Mouse (Mus musculus): ENCODE measurements around the gene Fam169b. TPM values are rescaled to one million over a fixed set of nuclear protein-coding genes. Genes with fewer than 3 reads are reported as not detected.
"Not testable (repeated sequence)": the region's sequence is repeated elsewhere in the genome, so short reads cannot be mapped to it uniquely, and the experiment has no call there.

Gene Fam169b
- polyA plus RNA-seq, 1 experiment from 2014 or later = 0.12 TPM

DNA sequence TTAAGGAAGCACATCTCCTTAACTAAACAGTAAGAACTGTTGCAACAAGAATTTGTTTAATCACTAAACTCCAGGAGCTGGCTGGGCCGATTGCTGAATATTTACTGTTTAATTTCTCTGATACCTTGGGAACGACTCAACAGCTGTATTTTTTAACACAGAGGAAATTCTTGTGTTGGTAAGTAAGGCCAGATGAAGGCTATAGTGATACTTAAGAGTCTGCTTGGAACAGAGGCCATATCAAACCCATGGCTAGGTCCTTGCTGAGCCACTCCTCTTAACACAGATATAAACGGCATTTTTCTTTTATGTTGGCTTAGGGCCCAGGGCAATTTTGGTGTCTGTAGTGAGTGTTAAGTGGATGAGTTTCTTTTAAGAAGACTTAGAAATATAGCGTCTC is 3.1 kb upstream of the Fam169b start:
- 84% methylated on average over 4 of the region's 4 CpGs for WGBS
- Histone ChIP-seq H3K4me1 (peaks cover 12% of the 10 kb centered on the region), H3K4me3 (no peak overlapping the region), H3K27me3 (ENCODE audit: poor library complexity, severe bottlenecking) (peaks cover 38% of the 10 kb centered on the region), H3K36me3 (replicated peaks) (no peaks in the 10 kb centered on the region), H3K27ac (no peak overlapping the region), H3K9me3 (no peaks in the 10 kb centered on the region)
- DNase-seq (ENCODE audit: extremely low spot score, low spot score) = no peak

DNA sequence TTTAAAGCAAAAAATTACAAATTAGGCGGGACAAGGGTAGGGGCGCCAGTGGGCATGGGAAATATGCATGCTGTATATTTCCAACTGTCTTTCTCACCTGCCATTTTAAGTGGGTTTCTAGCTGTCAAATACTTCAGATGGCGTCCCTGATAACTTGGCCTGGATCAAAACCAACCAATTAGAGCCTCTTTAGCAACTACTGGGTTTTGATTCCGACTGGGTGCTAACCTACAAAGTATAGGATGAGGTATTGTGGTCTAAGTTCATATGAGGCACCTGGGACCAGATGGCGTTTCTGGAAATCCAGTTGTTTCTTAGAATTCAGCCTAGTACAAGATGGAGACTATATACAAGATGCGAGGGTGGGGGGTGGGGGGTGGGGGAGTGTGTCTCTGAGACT is 1.8 kb upstream of the Fam169b start:
- DNase-seq (ENCODE audit: extremely low spot score, low spot score) = no peak
- H3K4me3 ChIP-seq = no peak overlapping the region
- no peaks in the 10 kb centered on the region for H3K36me3 ChIP-seq (replicated peaks)
- H3K9me3 ChIP-seq = no peaks in the 10 kb centered on the region
- WGBS = 92% methylated on average over 6 of the region's 6 CpGs
- H3K4me1 ChIP-seq = peaks cover 18% of the 10 kb centered on the region
- no peak overlapping the region for H3K27ac ChIP-seq
- H3K27me3 ChIP-seq (ENCODE audit: poor library complexity, severe bottlenecking) = peaks cover 38% of the 10 kb centered on the region

- H3K4me3 ChIP-seq = no peak overlapping the region
- no peak overlapping the region for H3K27ac ChIP-seq
- no peak for DNase-seq (ENCODE audit: extremely low spot score, low spot score)
- 92% methylated on average over 10 of the region's 10 CpGs for WGBS
- H3K27me3 ChIP-seq (ENCODE audit: poor library complexity, severe bottlenecking) = peaks cover 41% of the 10 kb centered on the region
- no peaks in the 10 kb centered on the region for H3K9me3 ChIP-seq
- H3K36me3 ChIP-seq (replicated peaks) = no peaks in the 10 kb centered on the region
- peaks cover 22% of the 10 kb centered on the region for H3K4me1 ChIP-seq
Measured at GRCm38 (mm10) chr7:68272607-68273006, 1.0 kb upstream of the Fam169b start.

DNA sequence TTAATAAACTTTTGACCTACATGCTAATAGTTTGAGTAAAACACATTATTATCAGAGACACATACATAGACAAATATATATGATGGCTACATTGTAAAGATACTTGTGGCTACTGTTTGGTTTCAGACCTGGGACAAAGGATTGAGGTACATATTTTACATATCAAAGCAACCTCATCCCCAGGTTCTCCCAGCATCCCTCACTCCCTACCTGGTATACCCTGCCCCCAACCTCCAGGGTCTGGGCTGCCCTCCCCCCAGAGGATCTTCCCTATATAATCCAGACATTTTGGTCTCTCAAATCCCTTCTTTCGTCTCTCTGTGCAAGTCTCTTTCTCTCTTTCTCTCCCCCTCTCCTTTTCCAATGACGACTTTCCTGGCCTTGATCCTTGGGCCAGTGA is 579 bp downstream of the Fam169b start:
- WGBS = 60% methylated on average over 2 of the region's 2 CpGs
- Histone ChIP-seq H3K36me3 (replicated peaks) (no peaks in the 10 kb centered on the region), H3K27me3 (ENCODE audit: poor library complexity, severe bottlenecking) (peaks cover 57% of the 10 kb centered on the region), H3K9me3 (no peaks in the 10 kb centered on the region), H3K4me3 (no peak overlapping the region), H3K27ac (no peak overlapping the region), H3K4me1 (peaks cover 31% of the 10 kb centered on the region)
- no peak for DNase-seq (ENCODE audit: extremely low spot score, low spot score)

DNA sequence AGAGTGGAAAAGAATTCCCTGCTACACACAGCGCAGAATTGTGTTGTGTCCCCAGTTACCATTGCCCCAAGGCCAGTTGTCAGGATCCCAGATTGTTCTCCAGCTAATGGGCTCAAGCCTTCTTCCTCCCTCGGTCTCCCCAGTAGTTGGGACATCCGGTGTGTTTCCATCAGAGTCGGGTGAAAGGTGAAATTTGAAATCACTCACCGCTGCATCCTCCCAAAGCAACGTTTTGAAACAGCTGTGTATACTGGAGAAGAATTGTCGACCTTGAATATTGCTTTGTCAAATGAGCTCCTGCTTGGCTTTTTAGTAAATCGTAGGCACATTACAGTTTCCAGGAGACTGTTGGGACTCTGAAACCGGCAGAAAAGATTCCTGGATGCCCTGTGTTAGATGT is 1.3 kb downstream of the Fam169b start:
- Histone ChIP-seq H3K36me3 (replicated peaks) (no peaks in the 10 kb centered on the region), H3K27me3 (ENCODE audit: poor library complexity, severe bottlenecking) (peaks cover 62% of the 10 kb centered on the region), H3K9me3 (no peaks in the 10 kb centered on the region), H3K27ac (no peak overlapping the region), H3K4me1 (peaks cover 31% of the 10 kb centered on the region), H3K4me3 (no peak overlapping the region)
- DNase-seq (ENCODE audit: extremely low spot score, low spot score) = no peak
- 69% methylated on average over 9 of the region's 9 CpGs for WGBS

- H3K36me3 ChIP-seq (replicated peaks); H3K27ac ChIP-seq; DNase-seq (ENCODE audit: extremely low spot score, low spot score); H3K9me3 ChIP-seq: not testable (repeated sequence)
- Histone ChIP-seq H3K4me1 (peaks cover 31% of the 10 kb centered on the region), H3K4me3 (peak overlapping the region; percentile 52), H3K27me3 (ENCODE audit: poor library complexity, severe bottlenecking) (peaks cover 64% of the 10 kb centered on the region)
- whole genome bisulfite sequencing = 50% methylated on average over 9 of the region's 9 CpGs
Measured at GRCm38 (mm10) chr7:68275445-68275837, 1.8 kb downstream of the Fam169b start.

- Histone ChIP-seq H3K4me3 (peak overlapping the region; percentile 52), H3K9me3 (no peaks in the 10 kb centered on the region), H3K27ac (peak overlapping the region; percentile 63), H3K4me1 (peaks cover 31% of the 10 kb centered on the region), H3K36me3 (replicated peaks) (no peaks in the 10 kb centered on the region), H3K27me3 (ENCODE audit: poor library complexity, severe bottlenecking) (peaks cover 64% of the 10 kb centered on the region)
- WGBS = 2% methylated on average over 36 of the region's 36 CpGs
- DNase-seq (ENCODE audit: extremely low spot score, low spot score) = peak; percentile 18
Measured at GRCm38 (mm10) chr7:68275838-68276731, 2.4 kb downstream of the Fam169b start.

DNA sequence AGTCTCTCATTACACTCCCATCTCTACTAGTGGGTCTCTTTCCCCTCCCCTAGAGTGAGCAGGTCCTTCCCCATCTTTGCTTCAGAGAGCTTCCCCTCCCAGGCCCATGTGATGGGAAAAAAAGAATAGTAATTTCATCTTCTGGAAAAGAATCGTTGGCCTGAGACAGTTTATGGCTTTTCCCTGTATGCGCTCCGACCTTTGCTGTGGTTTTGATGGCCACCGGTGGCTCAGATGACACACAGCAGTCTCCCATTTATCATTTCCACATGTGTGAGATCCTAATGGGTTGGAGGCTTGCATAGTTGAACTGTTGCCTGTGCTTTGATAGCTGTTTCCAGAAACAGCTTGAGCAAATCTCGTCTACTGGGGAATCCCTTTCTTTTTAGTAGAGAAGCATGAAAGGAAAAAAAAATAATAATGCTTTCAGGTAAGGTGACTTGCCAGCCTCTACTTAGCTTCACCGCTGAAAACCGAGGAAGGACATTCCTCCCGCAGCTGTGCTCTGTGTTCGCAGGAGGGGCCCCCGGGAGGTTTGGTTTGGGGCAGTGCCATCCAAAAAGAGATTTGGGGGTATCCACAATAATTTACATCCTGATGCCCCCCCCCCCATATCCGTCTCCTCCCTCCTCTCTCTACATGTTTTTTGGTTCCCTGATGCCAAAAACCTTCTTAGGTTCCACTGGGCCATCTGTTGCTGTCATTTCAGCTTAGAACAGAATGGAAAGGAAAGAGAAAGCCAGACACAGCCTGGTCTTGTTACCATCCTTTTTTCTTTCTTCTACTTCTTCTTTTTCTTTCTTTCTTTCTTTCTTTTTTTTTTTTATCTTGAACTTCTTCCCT is 3.6 kb downstream of the Fam169b start:
- no peak for DNase-seq (ENCODE audit: extremely low spot score, low spot score)
- Histone ChIP-seq H3K27ac (no peak overlapping the region), H3K4me1 (peaks cover 31% of the 10 kb centered on the region), H3K27me3 (ENCODE audit: poor library complexity, severe bottlenecking) (peaks cover 64% of the 10 kb centered on the region), H3K36me3 (replicated peaks) (no peaks in the 10 kb centered on the region), H3K9me3 (no peaks in the 10 kb centered on the region), H3K4me3 (no peak overlapping the region)
- WGBS = 33% methylated on average over 11 of the region's 11 CpGs

DNA sequence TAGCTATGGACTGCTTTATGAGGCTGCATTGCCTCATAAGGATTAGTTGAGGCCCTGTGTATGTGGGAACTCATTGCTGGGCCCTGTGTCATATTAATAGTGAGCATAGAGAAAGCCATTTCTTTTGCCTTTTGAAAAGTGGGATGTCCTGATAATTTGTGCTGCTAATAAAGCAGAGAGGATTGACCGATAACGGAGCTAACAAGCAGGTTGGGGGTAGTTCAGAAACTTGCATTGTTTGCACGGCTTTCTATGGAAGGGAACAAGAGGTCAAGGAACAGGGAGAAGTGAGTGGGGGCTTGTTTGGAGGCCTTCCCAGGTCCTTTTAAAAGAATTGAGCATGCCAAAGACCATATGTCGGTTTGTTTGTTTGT is 4.2 kb downstream of the Fam169b start:
- H3K4me3 ChIP-seq = no peak overlapping the region
- H3K27ac ChIP-seq = 0 out of 2 replicates have a peak overlapping the region, but pooled peaks have one; percentile 12
- no peak for DNase-seq (ENCODE audit: extremely low spot score, low spot score)
- 55% methylated on average over 4 of the region's 4 CpGs for WGBS
- H3K36me3 ChIP-seq (replicated peaks) = no peaks in the 10 kb centered on the region
- H3K9me3 ChIP-seq = no peaks in the 10 kb centered on the region
- H3K27me3 ChIP-seq (ENCODE audit: poor library complexity, severe bottlenecking) = peaks cover 64% of the 10 kb centered on the region
- H3K4me1 ChIP-seq = peaks cover 31% of the 10 kb centered on the region

DNA sequence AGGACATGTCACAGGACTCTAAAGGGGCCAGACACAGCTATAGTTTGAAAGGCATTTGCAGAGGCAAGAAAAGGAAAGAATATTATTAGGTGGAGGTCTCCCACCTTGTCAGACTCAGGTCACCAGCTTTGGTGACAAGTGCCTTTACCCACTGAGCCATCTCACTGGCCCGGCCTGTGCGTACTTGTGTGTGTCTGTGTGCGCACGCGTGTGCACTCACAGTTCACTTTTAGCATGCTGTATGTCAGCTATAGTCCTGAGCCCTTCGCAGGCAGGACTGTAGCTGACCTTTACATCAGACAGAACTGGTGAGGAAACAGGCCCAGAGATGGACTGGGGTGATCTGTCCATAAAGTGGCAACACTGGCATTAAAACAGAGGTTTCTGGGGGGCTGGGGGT is 4.7 kb downstream of the Fam169b start:
- Histone ChIP-seq H3K27ac (peak overlapping the region; percentile 12; the same call in 1 of the 2 replicates), H3K4me1 (peaks cover 31% of the 10 kb centered on the region), H3K27me3 (ENCODE audit: poor library complexity, severe bottlenecking) (peaks cover 64% of the 10 kb centered on the region), H3K4me3 (no peak overlapping the region), H3K9me3 (no peaks in the 10 kb centered on the region), H3K36me3 (replicated peaks) (no peaks in the 10 kb centered on the region)
- no peak for DNase-seq (ENCODE audit: extremely low spot score, low spot score)
- 97% methylated on average over 6 of the region's 6 CpGs for WGBS

DNA sequence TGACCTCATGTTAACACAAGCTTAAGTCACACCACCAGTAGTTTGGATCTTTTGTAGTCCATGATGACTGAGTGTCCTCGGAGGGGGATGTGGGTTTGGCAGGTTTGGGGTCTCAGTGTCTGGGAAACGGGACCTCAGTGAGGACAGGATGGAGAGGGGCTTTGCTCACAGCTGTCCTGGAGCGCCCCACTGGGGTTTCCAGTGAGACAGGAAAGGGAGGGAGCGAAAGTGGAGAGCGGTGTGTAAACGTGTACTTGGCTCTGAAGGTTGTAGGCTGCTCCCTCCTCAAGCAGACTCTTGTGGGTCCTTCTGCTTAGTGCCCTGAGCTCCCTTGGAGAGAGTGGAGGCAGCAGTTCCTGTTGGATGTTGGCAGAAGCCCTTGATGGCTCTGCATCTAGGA is 5.3 kb downstream of the Fam169b start:
- Histone ChIP-seq H3K9me3 (no peaks in the 10 kb centered on the region), H3K36me3 (replicated peaks) (no peaks in the 10 kb centered on the region), H3K4me3 (no peak overlapping the region), H3K27me3 (ENCODE audit: poor library complexity, severe bottlenecking) (peaks cover 60% of the 10 kb centered on the region), H3K4me1 (peaks cover 31% of the 10 kb centered on the region), H3K27ac (no peak overlapping the region)
- 77% methylated on average over 6 of the region's 6 CpGs for WGBS
- DNase-seq (ENCODE audit: extremely low spot score, low spot score) = no peak

DNA sequence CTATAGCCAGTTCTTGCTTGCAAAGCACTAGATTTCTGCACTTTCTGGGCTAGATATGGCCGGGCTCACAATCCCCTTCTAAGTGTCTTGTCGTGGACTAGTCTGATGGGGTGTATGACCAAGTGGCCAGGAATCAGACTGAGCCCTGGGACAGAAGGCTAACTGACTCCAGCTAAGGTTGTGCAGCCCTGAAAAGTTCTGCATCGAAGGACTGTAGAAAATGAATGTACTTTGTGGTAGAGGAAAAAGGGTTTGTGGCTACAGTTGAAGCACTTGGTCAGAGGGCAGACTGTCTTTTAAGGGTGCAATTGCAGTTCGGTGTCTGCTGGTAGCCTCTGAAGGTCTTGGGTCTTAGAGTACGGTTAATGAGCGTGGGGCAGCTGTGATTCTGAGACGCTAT is 5.8 kb downstream of the Fam169b start:
- Histone ChIP-seq H3K4me3 (no peak overlapping the region), H3K4me1 (peaks cover 31% of the 10 kb centered on the region), H3K9me3 (no peaks in the 10 kb centered on the region), H3K36me3 (replicated peaks) (no peaks in the 10 kb centered on the region), H3K27ac (no peak overlapping the region), H3K27me3 (ENCODE audit: poor library complexity, severe bottlenecking) (peaks cover 54% of the 10 kb centered on the region)
- 83% methylated on average over 7 of the region's 7 CpGs for WGBS
- DNase-seq (ENCODE audit: extremely low spot score, low spot score) = no peak

DNA sequence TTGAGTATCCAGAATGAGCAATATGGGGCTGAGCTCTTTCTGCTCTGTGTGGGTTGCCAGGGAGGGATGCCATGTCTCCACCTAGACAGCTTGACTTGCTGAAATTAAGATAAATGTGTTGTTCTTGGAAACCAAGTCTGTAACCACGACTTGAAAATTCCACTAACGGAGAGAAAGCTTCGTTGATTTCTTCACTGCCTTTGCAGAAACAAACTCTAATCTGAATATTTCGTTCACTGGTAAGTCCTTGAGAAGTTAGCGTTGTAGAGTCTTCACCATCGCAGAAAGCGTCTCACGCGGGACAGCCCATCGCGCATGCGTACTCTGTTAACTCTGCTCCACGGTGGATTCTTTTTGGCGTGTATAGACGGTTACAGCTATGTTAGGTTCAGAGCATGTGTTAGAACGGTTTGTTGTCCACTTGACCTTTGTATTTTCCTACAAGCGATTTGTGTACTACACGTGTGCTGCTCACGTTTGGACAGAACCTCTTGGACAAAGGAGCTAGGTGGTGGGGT is 6.8 kb downstream of the Fam169b start:
- H3K36me3 ChIP-seq (replicated peaks) = no peaks in the 10 kb centered on the region
- H3K4me3 ChIP-seq = no peak overlapping the region
- peaks cover 31% of the 10 kb centered on the region for H3K4me1 ChIP-seq
- H3K9me3 ChIP-seq = no peaks in the 10 kb centered on the region
- H3K27ac ChIP-seq = no peak overlapping the region
- WGBS = 95% methylated on average over 19 of the region's 19 CpGs
- H3K27me3 ChIP-seq (ENCODE audit: poor library complexity, severe bottlenecking) = peaks cover 45% of the 10 kb centered on the region
- DNase-seq (ENCODE audit: extremely low spot score, low spot score) = no peak
